23 mouse cellular contexts compared by ENCODE assay signal in the genomic region with DNA sequence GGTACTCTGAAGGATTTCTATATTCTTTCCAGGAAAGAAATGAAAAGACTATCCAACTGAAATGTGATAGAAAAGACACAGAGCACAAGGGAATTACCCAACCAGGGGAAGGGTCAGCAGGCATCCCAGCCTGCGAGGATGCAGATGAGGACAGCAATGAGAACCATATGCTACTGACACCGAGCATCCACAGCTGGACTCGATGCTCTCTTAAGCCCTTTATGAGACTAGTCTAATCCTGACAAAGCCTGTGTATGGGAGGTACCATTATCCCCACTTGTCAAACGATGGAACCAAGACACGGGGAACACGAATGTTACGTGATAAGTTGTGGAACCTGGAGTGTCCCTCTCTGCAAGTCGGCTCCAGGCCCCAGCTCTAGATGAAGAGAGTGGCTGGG. TPM values are rescaled to one million over a fixed set of nuclear protein-coding genes. Genes with fewer than 3 reads are reported as not detected.
DNase-seq lines count a peak whose midpoint lies in the region; ATAC-seq lines count a peak whose summit lies in the region.
"Had no signal": no experiment of that assay in that cellular context is flagged by ENCODE, and none has a peak within 500 bp of the region (broad histone marks: within the 10 kb centered on the region; RNA-seq: fewer than 3 reads in every experiment).

No protein-coding gene starts in this region.

- 54% methylated on average over 8 of the region's 8 CpGs for WGBS in embryonic facial prominence, embryonic 14.5 days
- 49% methylated on average over 8 of the region's 8 CpGs for WGBS in stomach, embryonic 16.5 days

- H3K27me3 ChIP-seq in embryonic facial prominence, embryonic 14.5 days (replicated peaks; ENCODE audit: control insufficient read depth, insufficient read depth, low read length) = no peaks in the 10 kb centered on the region
- H3K27me3 ChIP-seq in stomach, embryonic 16.5 days (ENCODE audit: control insufficient read depth, insufficient read depth, low read length) = no peaks in the 10 kb centered on the region
- H3K27me3 ChIP-seq: embryonic facial prominence, embryonic 15.5 days; hindbrain, embryonic 13.5 days had no signal

- DNase-seq in embryo, embryonic 10 days (ENCODE audit: low spot score) = peak; percentile 27
- DNase-seq in embryo, embryonic 11 days = no peak
- no peak for DNase-seq in embryonic facial prominence, embryonic 14.5 days (ENCODE audit: low spot score)
- DNase-seq in urinary bladder, postnatal 10 days (ENCODE audit: low spot score) = no peak
- no peak for DNase-seq in left cerebral cortex, adult 11 months (ENCODE audit: low spot score)
- DNase-seq: adrenal gland, adult 8-10 months; adrenal gland, postnatal 25 days; cerebellum, adult 11-12 months; cerebellum, adult 8-10 months; cerebellum, postnatal 10 days; cerebellum, postnatal 36 days; forebrain, postnatal 0 days; gastrocnemius, adult 2 months; gastrocnemius, postnatal 14 days; heart, adult 11 months had no signal

- no peak overlapping the region for H3K9ac ChIP-seq in embryonic facial prominence, embryonic 14.5 days (ENCODE audit: low read depth, low read length)
- no peak overlapping the region for H3K9ac ChIP-seq in stomach, embryonic 16.5 days (ENCODE audit: low read length)
- H3K9ac ChIP-seq: embryonic facial prominence, embryonic 15.5 days; forebrain, postnatal 0 days; hindbrain, embryonic 13.5 days had no signal

- H3K4me3 ChIP-seq in embryonic facial prominence, embryonic 14.5 days (ENCODE audit: low read depth, low read length) = no peak overlapping the region
- no peak overlapping the region for H3K4me3 ChIP-seq in stomach, embryonic 16.5 days (replicated peaks; ENCODE audit: low read length)
- H3K4me3 ChIP-seq: embryonic facial prominence, embryonic 15.5 days; gastrocnemius, adult 2 months; hindbrain, embryonic 10.5 days; hindbrain, embryonic 13.5 days had no signal

- ATAC-seq in embryonic facial prominence, embryonic 14.5 days (ENCODE audit: low read depth) = peak; percentile 18; the same call in 1 of the 2 replicates
- peak; percentile 73; the same call in 1 of the 2 replicates for ATAC-seq in stomach, embryonic 16.5 days (ENCODE audit: insufficient read depth, low FRiP score)
- ATAC-seq: activated CD4-positive, CD25-positive, alpha-beta regulatory T cell, adult 4 months; forebrain, embryonic 14.5 days; forebrain, postnatal 0 days; hindbrain, embryonic 16.5 days had no signal

- no peaks in the 10 kb centered on the region for H3K9me3 ChIP-seq in embryonic facial prominence, embryonic 14.5 days (ENCODE audit: control insufficient read depth, low read length)
- H3K9me3 ChIP-seq in stomach, embryonic 16.5 days (replicated peaks; ENCODE audit: control insufficient read depth, low read length) = no peaks in the 10 kb centered on the region
- H3K9me3 ChIP-seq: embryonic facial prominence, embryonic 15.5 days; hindbrain, embryonic 10.5 days; hindbrain, embryonic 13.5 days had no signal

- no peak overlapping the region for H3K27ac ChIP-seq in embryonic facial prominence, embryonic 14.5 days (replicated peaks; ENCODE audit: low read depth, low read length)
- H3K27ac ChIP-seq in stomach, embryonic 16.5 days (ENCODE audit: low read length) = no peak overlapping the region
- H3K27ac ChIP-seq: embryonic facial prominence, embryonic 15.5 days; gastrocnemius, adult 2 months; hindbrain, embryonic 10.5 days; hindbrain, embryonic 13.5 days had no signal

- no peaks in the 10 kb centered on the region for H3K36me3 ChIP-seq in embryonic facial prominence, embryonic 14.5 days (ENCODE audit: control insufficient read depth, insufficient read depth, low read length)
- H3K36me3 ChIP-seq in stomach, embryonic 16.5 days (ENCODE audit: control insufficient read depth, insufficient read depth, low read length) = no peaks in the 10 kb centered on the region
- H3K36me3 ChIP-seq: embryonic facial prominence, embryonic 15.5 days; hindbrain, embryonic 10.5 days; hindbrain, embryonic 13.5 days had no signal

- H3K4me1 ChIP-seq in embryonic facial prominence, embryonic 14.5 days (ENCODE audit: control insufficient read depth, insufficient read depth, low read length) = peaks cover 4% of the 10 kb centered on the region; the same call in 1 of the 2 replicates
- 0 out of 2 replicates have a peak, but pooled peaks cover 4% of the 10 kb centered on the region for H3K4me1 ChIP-seq in stomach, embryonic 16.5 days (ENCODE audit: control insufficient read depth, insufficient read depth, low read length)
- H3K4me1 ChIP-seq: hindbrain, embryonic 13.5 days had no signal

- no peak overlapping the region for H3K4me2 ChIP-seq in embryonic facial prominence, embryonic 14.5 days (ENCODE audit: low read depth, low read length)
- H3K4me2 ChIP-seq in stomach, embryonic 16.5 days (ENCODE audit: low read depth, low read length) = no peak overlapping the region
- H3K4me2 ChIP-seq: embryonic facial prominence, embryonic 15.5 days; heart, embryonic 11.5 days; hindbrain, embryonic 13.5 days had no signal

RNA-seq across cellular contexts. Expression of a gene that starts 29.5 kb away (rescaled TPM):
- polyA plus RNA-seq in embryonic facial prominence, embryonic 14.5 days (2014; fragmentation: Nextera tagmentation; extraction: Ambion mirVana) = 13.7 and 14.9 TPM in 2 replicates
- 16.2 and 18.4 TPM in 2 replicates for polyA plus RNA-seq in stomach, embryonic 16.5 days (2015; fragmentation: Nextera tagmentation; extraction: Ambion mirVana)
